Mouse (Mus musculus): ENCODE measurements around the gene Pgk1. TPM values are rescaled to one million over a fixed set of nuclear protein-coding genes. Genes with fewer than 3 reads are reported as not detected.

Gene Pgk1
- total RNA-seq, 2 experiments from 2014 or later, result 149 to 164 TPM

DNA sequence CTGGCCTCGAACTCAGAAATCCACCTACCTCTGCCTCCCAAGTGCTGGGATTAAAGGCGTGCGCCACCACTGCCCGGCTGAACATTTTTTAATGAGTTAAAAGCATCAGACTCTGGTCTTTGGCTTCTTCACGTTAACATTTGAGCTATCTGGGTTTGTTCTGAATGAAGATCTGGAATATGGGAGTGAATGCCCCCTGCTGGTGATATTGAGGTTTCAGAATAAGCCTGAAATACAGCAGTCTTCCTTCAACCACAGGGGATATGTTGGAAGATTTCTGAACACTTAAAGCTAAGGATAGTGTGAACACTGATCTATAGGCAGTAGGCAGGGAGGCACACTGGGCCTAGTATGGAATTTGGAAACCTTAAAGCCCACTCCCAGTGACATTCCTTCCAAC is 12.0 kb downstream of the Pgk1 start:
- no peak for ATAC-seq (replicated peaks; ENCODE audit: low FRiP score, low TSS enrichment, poor library complexity, severe bottlenecking)

DNA sequence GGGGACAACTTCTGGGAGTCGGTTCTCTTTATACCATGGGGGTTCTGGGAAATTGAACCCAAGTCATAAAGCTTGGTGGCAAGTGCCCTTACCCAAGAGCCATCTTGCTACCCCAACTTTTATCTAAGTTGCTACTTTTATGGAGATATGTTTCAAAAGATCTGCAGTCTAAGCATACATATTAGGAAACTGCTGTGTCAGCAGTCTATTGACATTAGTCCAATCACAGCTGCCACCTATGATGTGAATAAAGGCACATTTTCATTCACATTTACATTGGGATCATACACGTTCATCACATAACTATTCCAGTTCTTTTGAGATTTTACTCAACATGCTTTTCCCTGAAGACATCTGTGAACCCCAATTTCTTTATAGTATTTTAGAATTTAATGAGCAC is 22.2 kb downstream of the Pgk1 start:
- no peak for ATAC-seq (replicated peaks; ENCODE audit: low FRiP score, low TSS enrichment, poor library complexity, severe bottlenecking)

DNA sequence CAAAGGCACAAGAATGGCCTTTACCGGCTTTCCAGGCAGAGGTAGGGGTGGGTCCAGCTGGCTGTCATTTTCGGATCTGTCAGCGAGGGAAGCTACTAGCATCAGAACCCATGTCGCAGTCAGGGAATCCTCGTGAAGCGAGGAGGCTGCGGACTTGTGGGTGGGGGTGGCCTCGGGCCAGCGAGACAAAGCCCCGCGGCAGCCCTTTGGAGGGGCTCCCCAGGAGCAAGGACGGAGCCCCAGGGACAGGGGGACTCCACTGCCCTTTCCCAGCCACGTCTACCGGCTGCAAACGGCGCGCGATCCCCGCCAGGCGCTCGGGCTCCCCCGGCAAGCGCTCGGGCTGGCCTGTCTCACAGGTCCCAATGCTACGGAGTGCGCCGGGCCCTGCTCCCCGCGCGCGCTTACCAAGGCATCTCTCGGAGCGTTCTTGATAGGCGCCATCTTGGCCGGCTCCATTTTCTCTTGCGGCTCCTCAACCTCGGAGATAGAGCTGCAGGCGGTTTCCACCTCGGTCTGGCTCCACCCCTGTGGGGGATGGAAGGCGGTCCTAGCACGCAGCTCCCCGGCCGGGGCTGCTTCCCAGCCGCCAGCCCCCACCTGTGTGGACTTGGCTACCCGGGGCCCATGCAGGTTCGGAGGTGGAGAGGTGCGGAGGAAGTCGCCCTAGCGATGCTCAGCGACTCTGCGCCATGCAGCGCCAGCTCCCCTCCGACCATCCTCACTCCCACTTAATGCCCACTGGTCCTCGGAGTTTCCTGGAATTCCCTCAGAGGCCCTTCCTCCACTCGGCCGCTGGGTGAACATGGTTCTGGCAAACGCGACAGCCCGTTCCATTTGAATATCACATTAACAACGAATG is 32.5 kb downstream of the Pgk1 start:
- peak; percentile 99 for ATAC-seq (replicated peaks; ENCODE audit: low FRiP score, low TSS enrichment, poor library complexity, severe bottlenecking)

DNA sequence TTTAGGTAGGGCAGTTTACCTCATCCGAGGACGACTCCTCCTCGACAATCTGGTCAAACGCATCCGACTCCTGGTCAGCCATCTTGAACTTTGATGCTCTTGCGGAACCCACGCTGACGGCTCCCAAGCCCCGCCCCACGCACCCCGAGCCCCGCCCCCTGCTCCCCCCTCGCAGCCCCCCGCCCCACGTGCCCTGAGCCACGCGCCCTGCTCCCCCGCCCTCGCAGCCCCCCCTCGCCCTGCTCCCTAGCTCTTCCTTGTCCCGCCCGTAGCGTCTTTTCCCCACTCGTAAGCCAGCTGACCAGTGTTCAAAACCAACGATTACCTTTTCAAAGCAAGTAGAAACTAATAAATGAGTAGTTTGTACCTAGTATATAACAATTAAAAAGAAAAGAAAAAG is 34.2 kb downstream of the Pgk1 start, which contains the start of gene Taf9b:
Gene Taf9b (minus strand): TSS at position 101 of the 400 bp plus-strand sequence.
- ATAC-seq (replicated peaks; ENCODE audit: low FRiP score, low TSS enrichment, poor library complexity, severe bottlenecking), result no peak

Other genes with a start within 250 kb of the Pgk1 start
- 31.2 and 35.0 TPM in 2 replicates for gene Magt1, start 175.2 kb upstream of the Pgk1 start, total RNA-seq (2014; fragmentation: Nextera tagmentation)
- 56.0 and 58.2 TPM in 2 replicates for gene Magt1, start 175.2 kb upstream of the Pgk1 start, total RNA-seq (2017)
- gene Cox7b, start 171.4 kb upstream of the Pgk1 start, total RNA-seq (2014; fragmentation: Nextera tagmentation), result 416 and 431 TPM in 2 replicates
- gene Cox7b, start 171.4 kb upstream of the Pgk1 start, total RNA-seq (2017), result 539 and 567 TPM in 2 replicates
- gene Atp7a, start 159.8 kb upstream of the Pgk1 start, total RNA-seq (2014; fragmentation: Nextera tagmentation), result 3.3 and 4.8 TPM in 2 replicates
- gene Atp7a, start 159.8 kb upstream of the Pgk1 start, total RNA-seq (2017), result 3.1 and 3.3 TPM in 2 replicates
- not detected in 2 replicates for gene Tlr13, start 43.9 kb upstream of the Pgk1 start, total RNA-seq (2014; fragmentation: Nextera tagmentation)
- 0.50 and 0.99 TPM in 2 replicates for gene Tlr13, start 43.9 kb upstream of the Pgk1 start, total RNA-seq (2017)
- gene Taf9b, start 34.1 kb downstream of the Pgk1 start, total RNA-seq (2014; fragmentation: Nextera tagmentation), result 13.4 and 13.8 TPM in 2 replicates
- 9.7 and 13.6 TPM in 2 replicates for gene Taf9b, start 34.1 kb downstream of the Pgk1 start, total RNA-seq (2017)
- not detected in 2 replicates for gene Fnd3c2, start 68.3 kb downstream of the Pgk1 start, total RNA-seq (2014; fragmentation: Nextera tagmentation)
- gene Fnd3c2, start 68.3 kb downstream of the Pgk1 start, total RNA-seq (2017), result not detected in 2 replicates